Mouse (Mus musculus) layer of hippocampus, postnatal 25 days (tissue): ENCODE results near the gene Glo1. TPM values are rescaled to one million over a fixed set of nuclear protein-coding genes. Genes with fewer than 3 reads are reported as not detected.

Source experiments
- DNase-seq, 2 experiments: peaks; one replicate each; pipeline ENCODE4 v3.0.0; 2022; ENCODE audit warnings: mixed read lengths in 2 of 2, low spot score in 1 of 2; ENCODE audit errors: extremely low spot score in 1 of 2
- total RNA-seq, 2 experiments: library from RNA; stranded (reverse); gene quantifications; 2 replicates each; pipeline ENCODE4 v1.2.3; 2021

Glo1 gene
- total RNA-seq, 2 experiments from 2014 or later: 179 to 204 TPM

DNA sequence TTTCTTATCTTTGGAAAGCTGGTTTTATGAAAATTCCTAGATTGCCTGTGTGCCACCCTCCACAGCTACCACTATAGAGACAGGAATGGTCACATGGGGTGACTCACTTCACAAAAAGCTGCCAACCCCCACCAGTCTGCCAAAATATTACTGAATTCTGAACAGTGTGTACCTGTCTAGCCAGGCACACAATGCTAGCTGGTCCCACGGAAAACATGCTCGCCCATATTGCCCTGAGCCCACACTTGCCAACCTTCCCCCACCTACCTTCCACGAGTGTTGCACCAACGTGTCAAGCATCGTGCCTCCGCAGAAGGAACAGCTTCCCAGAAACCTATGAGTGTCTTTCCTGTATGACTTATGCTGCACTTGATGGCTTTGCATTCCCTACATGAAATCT lies 45.5 kb downstream of the Glo1 start:
- DNase-seq: peak; percentile 59 to 64

DNA sequence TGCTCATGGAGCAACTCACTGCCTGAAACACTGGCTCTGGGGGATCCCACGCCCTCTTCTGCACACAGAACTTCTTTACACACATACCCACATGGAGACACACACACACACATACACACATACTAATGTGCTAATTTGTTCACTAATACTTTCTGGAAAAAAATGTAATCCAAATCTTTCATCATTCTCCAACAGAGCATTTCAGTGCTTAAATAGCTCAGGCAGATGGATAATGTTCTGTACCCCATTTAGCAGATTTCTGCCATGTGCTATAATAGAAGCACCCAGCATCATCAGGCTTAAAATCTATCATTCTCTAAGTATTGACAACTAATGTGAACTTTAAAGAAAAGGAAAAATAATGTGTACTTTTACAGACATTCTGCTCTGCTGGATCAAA lies 45.9 kb downstream of the Glo1 start:
- DNase-seq: peak in 1 of 2 experiments; percentile 31

DNA sequence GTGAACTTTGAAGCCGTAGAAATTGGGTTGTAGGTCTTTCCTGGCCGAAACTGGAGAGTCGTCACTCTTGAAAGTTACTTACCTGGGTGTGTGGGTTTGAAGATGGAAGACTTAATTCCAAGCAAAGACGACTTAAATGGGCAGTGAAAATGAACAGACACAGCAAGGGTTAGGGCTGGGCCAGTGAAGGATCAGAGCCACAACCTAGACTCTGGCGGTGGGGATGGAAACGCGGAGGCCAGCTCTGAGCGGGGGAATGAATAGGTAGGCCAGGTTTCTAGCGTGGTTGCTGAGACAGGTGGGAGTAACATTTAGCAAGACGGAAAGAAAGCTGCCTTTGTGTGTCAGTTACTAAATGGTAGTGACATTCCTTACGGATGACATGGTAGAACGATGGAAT lies 49.7 kb downstream of the Glo1 start:
- no peak for DNase-seq

DNA sequence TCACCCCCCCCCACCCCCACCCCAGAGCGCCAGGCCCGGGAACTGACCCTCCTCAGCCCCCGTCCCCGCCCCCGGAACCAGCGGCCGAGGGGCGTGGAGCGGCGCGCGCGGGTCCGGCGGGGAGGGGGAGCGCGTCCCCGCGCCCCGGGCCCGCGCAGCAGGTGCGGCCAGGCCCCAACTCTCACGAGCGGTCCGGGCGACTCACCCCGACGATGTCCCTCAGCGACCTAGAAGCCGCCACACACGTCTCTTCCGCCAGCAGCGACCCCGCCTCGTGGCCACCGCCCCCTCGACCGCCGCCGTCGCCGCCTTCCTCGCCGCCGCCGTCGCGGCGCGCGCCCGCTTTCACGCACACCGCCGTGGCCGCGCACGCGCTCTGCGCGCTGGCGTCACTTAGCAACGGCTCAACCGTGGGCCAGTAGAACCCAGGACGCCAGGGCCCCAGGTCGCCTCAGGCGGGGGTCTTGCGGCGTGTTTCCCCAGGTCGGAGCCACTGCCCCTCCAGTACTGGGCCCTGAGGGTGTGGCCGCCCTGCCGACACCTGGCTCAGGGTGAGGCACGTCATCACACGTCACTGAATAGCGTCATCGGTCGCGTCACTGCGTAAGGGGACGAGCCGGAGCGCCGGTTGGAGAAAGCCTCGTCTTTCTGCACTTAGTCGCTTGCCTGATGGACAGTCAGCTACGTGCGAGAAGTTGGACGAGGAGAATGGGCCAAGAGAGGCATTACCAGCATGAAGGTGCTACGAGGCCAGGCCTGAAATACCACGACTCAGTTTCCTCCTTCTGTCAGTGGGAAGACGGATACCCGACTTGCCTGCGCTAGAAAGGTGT lies 50.5 kb downstream of the Glo1 start, which contains the start of gene Btbd9:
Btbd9 (minus strand) TSS at position 548 of the 833 bp plus-strand sequence.
- peak; percentile 96 to 99 for DNase-seq

DNA sequence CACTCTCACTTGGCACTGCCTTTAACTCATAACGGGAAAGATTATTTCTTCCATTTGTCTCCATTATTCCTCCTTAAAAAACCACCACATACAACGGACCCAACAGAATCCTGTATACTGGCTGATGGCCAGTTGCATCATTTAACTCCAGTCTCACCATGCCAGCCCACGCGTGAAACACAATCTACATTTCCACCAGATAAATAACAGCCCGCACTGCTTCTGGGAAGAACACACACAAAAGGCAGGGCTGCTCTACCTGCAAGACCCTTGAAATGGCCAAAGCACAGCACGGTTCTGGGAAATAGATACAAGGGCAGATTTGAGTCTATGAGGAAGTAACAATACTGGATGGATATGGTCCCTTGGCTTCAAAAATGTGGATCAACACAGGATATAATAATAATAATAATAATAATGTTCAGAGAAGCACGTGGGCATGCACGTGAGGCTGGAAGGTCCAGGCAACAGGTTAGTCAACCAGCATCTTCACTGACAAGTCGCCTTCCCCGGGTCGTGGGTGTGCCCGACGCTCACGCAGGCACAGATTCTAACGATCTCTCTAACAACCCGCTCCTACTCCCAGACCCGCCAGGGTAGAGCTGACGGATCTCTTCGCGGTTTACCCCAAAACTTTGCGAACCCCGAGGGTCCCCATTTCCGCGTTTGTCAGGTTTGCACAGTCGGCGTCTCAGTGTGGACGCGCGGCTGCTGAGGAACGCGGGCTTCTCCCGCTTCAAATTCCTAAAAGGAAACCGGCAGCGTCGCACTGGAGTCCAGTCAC lies 51.4 kb downstream of the Glo1 start:
- peak; percentile 49 to 53 for DNase-seq

DNA sequence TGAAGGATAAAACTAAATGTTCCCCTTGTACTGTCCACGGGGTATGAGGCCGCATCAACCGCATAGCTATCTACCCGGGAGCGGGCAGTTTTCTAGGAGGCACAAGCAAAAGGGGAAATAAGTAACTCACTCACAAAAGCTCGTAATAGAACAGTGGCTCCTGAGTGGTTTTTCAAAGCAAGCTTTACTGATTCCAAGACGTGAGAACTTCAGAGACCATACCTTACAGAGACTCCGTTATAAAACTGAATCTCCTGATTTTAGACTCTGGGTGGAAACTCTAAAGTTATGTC lies 51.9 kb downstream of the Glo1 start:
- no peak for DNase-seq

DNA sequence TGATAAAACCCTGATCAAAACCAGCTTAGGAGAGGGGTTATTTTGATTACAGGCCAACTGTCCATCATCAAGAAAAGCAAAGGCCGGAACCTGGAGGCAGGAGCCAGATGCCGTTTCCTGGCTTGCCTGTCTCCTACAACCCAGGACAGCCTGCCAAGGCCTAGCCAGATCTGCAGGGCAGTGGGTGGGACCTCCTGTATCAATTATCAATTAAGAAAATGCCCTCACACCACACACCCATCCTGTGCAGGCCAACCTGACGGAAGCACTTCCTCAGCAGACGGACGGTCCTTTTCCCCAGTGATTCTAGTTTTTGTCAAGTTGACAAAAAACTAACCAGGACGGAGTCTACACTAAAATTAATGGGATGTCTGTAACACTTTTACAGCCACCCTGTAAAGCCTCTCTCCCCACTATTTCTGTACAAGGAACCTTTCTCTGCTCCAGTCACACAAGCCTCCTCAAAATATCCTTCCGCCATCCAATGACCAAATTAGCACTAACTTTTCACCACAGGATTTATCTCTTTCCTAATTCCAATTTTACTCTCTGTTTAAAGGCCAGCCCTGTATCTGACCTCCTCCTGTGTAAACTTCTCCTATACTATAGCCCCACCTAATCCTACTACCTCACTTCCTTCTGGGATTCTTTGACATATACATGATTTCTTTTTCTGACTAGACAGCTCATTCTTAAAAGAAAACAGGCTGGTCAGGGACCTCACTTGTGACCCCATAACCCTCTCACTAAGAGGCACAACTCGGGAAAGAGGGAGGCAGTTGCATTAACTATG lies 52.5 kb downstream of the Glo1 start:
- DNase-seq: no peak

DNA sequence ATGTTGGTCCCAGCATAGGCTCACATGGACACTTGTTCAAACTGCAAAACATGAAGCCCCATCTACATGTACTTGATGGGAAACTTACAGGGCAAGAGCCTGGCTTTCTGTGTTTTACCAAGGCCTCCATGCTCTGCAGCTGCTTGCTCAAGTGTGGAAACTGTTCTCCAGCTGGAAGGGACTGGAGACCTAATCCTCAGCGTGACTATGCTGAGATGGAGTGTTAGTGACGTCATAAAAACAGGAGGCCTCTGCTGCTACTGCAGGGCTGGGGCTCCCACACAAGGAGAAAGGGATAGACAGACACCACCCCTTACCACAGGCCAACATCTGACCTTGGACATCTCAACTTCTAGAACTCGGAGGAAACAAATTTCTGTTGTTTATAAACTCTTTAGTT lies 55.7 kb downstream of the Glo1 start:
- DNase-seq: no peak

DNA sequence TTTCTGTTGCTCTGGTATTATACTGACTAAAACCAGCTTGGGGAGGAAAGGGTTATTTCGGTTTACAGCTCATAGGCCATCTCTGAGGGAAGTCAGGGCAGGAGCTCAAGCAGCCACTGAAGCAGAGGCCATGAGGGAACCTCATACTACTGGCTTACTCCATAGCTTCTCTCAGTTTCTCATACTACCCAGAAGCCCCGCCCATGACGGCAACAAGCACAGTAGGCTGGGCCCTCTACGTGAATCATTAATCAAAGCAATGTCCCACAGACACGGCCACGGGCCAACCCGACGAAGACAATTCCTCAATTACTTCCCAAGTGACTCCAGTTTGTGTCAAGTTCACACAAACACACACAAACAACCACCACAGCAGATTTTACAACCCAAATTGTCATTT lies 56.5 kb downstream of the Glo1 start:
- DNase-seq: no peak

DNA sequence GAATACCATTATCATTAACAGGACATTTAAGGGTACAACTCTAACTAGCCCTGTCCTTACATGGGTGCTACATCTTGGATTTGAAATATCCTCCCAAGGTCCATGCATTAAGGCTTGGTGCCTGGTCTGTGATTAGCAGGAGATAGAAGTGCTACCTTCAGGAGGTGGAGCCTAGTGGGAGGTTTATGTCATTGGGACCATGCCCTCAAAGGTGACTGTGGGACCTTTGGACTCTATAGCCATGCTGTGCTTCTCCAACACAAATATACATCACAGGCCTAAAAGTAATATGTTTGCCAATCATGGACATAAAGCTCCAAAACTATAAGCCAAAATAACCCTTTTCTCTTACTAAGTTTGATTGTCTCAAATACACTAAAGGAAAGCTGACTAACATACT lies 58.2 kb downstream of the Glo1 start:
- DNase-seq: no peak

DNA sequence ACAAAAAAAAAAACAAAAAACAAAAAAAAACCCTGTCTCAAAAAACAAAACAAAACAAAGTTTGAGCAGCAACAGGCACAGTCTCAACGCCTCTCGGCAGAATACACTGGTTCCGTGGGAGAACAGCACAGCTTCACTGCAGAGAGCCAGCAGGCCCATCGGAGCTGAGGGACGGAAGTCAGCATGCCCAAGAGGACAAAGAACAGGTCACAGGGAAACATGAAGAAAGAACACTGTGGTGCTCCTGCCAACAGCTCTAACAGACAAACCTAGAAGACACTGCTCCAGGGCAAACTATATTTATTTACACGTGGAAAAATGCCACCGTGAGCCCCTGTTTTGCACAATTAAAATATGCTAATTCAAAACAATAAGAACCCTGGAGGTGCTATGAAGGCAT lies 61.7 kb downstream of the Glo1 start:
- DNase-seq: no peak

DNA sequence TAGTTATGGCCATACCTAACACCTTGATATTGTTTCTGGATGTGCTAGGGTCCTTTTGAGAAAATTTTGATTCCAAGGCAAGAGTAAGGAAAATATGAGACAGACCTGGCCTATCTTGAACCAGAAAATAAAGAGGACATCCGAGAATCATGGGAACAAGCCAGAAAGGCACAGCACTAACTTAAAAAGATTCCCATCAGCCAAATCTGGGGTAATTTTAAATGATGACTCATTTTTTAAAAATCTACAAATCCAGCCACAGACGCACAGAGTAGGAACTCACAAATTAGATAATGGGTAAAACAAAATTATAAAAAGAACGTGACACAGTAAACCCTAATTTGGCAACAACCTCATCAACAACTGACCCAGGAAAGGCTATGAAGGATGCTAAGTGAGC lies 62.3 kb downstream of the Glo1 start:
- DNase-seq: no peak

DNA sequence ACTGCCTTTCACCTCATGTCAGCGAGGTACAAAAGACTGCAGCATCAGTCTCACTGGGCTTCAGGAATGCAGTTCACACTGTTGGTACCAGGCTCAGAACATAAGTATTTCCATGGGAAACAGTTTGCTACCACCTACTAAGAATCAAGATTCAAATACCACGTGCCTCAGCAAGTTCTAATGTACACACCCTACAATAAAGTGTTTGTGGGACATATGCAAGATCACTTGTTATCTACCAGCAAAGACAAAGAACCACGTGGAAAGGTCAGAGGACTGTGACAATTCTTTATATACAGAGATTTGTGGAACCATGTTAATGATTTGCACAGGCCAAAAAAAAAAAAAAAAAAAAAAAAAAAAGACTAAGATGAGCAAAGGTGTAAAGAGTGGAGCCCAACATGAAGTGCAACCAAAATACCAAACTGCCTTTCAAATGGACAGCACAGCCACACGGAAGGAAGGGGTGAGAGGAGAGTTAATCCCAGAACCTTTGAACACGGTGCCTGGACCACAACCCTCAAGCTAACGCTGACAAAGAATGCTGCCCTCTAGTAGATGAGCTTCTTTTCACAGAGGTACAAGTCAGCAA lies 63.1 kb downstream of the Glo1 start:
- DNase-seq: no peak

DNA sequence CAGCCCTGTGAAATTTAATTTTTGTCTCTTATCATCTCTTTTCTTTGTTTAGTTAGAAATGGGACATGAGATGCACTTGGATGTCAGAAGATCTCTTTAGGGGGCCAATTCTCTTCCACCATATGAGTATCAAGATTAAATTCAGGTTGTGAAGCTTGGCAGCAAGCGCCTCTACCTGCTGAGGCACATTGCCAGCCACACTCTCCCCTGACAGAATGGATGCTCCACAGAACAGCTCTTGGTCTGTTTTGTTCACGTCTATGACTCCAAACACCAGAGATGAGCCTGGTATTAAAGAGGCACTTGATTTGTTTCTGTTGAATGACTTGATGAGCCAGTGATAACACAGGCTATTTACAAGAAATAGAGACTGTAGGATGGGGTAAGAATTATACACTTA lies 63.9 kb downstream of the Glo1 start:
- DNase-seq: no peak

DNA sequence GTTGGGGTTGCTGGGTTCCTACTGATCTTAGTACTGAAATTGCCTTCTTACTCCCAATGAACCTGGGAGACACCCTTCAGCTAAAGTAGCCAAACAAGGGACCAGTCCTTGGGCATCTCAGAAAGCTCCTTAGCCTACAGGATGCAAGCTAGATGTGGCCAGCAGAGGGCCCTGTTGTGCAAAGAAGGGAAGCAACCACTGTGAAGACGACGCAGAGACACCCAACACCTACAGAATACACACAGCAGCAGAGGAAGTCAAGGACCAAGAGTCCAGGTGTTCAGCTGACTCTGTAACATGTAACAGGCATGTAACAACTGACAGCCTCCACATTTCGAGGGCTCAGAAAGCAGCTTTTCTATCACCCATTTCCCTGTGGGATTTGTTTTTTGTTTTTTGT lies 67.1 kb downstream of the Glo1 start:
- DNase-seq: peak in 1 of 2 experiments; percentile 77

DNA sequence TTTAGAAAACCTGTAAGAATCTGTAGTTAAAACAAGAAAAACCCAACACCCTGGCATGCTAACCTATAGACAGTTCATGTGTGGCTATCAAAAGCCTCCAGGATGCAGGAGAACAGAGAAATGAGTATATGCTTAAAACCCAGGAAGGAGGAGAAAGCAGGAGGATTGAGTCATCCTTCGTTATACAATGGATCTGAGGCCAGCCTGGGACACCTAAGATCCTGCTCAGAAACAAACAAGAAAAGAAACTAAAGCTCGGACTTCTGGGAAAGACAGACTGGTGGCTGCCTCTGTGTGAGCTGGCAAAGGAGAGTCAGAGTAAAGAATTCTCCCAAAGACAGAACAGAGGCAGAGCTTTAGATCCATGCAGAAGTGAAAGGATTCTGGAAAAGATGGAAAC lies 68.0 kb downstream of the Glo1 start:
- no peak for DNase-seq

DNA sequence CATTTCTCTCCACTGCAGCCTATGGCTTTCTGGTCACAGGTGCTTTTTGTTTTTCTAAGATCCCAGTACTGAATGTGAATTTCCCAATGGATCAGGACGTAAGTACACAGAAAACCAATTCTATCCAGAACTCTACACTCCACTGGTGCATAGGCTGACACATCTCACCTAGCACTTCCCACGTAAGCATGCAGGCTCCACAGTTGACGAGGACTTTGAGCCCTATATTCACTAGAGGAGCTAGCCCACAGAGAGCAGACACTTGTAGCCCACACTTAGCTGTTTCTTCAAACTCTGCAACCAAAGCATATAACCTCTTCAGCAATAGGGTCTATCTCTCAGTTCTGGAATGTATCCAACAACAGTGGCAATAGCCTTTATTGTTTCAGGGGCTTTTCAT lies 70.2 kb downstream of the Glo1 start:
- no peak for DNase-seq

DNA sequence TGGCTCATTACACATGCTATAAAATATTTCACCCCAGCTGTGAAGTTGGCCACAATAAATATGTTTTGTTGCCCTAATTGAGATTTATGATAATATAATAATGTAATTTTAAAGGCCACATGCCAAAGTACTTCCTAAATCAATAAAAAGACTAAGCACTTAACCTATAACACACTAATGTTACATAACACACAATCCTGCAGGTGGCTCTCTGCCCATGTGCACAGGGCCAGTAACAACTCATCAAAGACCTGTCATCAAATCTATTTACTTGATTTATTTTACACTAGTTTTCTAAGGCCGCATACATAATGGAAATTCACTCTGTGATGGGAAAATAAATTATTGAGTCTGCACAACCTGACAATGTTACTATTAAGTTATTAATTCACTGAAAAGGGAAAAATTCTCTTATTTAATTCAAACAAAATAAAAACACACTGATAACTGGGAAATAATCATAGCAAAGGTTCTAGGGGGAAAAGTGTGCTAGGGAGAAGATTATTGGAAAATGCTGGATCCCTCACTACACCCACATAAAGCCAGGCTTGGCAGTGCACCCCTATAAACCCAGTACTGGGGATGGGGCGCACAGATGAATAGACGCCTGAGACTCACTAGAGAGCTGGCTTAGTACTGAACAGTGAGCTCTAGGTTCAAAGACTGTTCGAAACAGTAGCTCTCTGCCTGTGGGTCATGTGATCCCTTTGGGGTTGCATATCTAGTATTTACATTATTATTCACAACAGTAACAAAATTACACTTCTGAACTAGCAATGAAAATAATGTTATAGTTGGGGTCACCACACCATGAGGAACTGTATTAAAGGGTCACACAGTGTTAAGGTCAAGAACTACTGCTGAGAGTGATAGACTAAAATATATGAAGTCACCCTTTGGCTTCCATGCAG lies 73.4 kb downstream of the Glo1 start:
- DNase-seq: no peak

DNA sequence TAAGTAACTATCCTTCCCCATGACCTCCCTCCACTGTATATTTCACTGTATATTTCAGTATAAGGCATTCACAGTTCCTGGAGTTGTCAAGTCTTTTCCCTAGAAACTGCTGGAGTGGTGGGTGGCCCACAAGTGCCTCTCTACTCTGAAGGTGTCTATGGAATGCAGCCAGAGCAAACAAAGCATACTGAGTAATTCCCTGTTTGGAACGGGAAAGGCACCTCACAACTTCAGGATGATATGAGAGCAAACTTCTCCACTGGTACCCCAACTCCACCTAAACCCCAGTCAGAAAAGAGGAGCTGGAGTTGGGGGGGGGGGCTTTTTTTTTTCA lies 75.9 kb downstream of the Glo1 start:
- DNase-seq: no peak
